Mouse (Mus musculus) heart, embryonic 10.5 days (tissue): ENCODE measurements at regions not wholly inside any gene's neighbourhood (a gene's known extent, or its start where the extent isn't known, plus 50 kb on each side); places are given as distances from the start of the nearest gene placed in this dataset.

Experiments used
- DNase-seq: peaks from one replicate; pipeline ENCODE4 v3.0.0-alpha.2; 2017; ENCODE audit warnings: low spot score
- H3K27ac ChIP-seq: fragments of 300-500 bp; sonication (generic); 2 replicates; pipeline ENCODE4 v1.5.1; 2016; ENCODE audit warnings: mild to moderate bottlenecking
- H3K27me3 ChIP-seq: fragments of 300-500 bp; sonication (generic); 2 replicates; pipeline ENCODE4 v1.6.1; 2016; ENCODE audit warnings: mild to moderate bottlenecking; ENCODE audit not compliant: poor library complexity, insufficient read depth, severe bottlenecking
- H3K36me3 ChIP-seq: fragments of 300-500 bp; sonication (generic); 2 replicates; pipeline ENCODE4 v1.6.1; 2016; ENCODE audit warnings: mild to moderate bottlenecking, moderate library complexity
- H3K4me1 ChIP-seq: fragments of 300-500 bp; sonication (generic); 2 replicates; pipeline ENCODE4 v1.6.1; 2016; ENCODE audit warnings: mild to moderate bottlenecking
- H3K4me3 ChIP-seq: fragments of 300-500 bp; sonication (generic); 2 replicates; pipeline ENCODE4 v1.5.1; 2016; ENCODE audit warnings: mild to moderate bottlenecking, moderate library complexity
- H3K9me3 ChIP-seq: fragments of 300-500 bp; sonication (generic); 2 replicates; pipeline ENCODE4 v1.6.1; 2016; ENCODE audit warnings: mild to moderate bottlenecking, moderate library complexity
- WGBS: fragments of 180-500 bp; shearing (Covaris S2); methylation state at CpG from one replicate; pipeline ENCODE4 v1.1.7; 2016; 5-methylcytosine and 5-hydroxymethylcytosine counted together

DNA sequence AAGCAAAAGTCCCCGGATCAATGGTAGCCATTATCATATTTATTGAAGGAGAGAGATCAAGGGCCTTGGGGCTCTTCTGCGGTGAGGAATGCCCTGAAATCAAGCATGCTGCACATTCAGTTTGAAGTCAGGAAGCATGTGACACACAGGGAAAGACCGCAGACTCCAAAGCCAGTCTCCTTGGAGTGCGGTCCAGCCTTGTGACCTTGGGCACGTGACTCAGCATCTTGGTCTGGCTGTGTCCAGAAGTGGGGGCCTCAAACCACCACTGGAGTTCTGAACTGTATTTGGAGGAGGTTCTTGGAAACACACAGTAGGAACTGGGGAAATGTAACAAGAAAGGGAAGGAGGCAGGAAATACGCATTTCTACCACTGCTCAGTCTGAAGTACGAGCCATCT lies 109.0 kb upstream of the Kit start:
- Histone ChIP-seq H3K36me3 (no peaks in the 10 kb centered on the region), H3K4me3 (no peak overlapping the region), H3K27me3 (peaks cover 3% of the 10 kb centered on the region; the same call in 1 of the 2 replicates), H3K9me3 (no peaks in the 10 kb centered on the region), H3K27ac (no peak overlapping the region), H3K4me1 (peaks cover 2% of the 10 kb centered on the region)
- 88% methylated on average over 7 of the region's 7 CpGs for WGBS
- no peak for DNase-seq

DNA sequence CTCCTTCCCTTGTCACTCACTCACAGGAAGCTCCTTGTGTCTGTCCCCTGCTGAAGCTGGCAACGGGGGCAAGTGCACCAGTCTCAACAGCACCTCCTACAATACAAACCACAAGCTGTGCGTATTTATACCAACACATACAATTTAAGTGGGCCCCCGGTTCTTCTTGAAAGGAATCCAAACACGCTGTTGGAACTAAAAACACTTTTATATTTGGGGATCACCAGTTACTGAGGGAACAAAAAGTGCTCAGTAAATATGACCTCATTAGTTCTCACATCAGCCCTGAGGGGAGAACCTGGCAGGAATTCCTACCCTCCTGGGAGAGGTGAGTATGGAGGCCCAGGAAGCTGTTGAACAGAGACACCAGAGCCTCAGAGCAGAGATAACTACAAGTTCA lies 107.8 kb upstream of the Kit start:
- Histone ChIP-seq H3K4me1 (no peaks in the 10 kb centered on the region), H3K9me3 (no peaks in the 10 kb centered on the region), H3K27ac (no peak overlapping the region), H3K27me3 (peaks cover 3% of the 10 kb centered on the region; the same call in 1 of the 2 replicates), H3K4me3 (no peak overlapping the region), H3K36me3 (no peaks in the 10 kb centered on the region)
- DNase-seq, result no peak
- WGBS, result 74% methylated on average over 4 of the region's 4 CpGs

DNA sequence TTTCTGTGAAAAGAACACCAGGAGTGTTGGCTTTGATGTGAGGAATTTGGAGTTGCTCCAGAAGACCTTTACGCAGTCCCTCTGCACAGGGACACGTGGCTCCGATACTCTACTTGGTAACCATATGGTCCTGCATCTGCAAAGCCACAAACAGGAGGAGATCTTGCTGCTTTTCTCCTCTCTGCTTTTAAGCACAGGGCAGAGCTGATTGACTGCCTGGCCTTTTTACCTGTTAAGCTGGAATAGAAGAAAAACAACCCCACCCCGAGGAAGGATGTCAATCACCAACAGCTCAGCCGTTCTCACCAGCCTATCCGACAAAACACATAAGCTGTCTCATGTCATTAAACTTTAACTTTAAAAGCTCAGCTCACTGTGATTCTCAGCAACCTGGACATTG lies 106.8 kb upstream of the Kit start:
- no peak for DNase-seq
- 0 out of 2 replicates have a peak, but pooled peaks cover 3% of the 10 kb centered on the region for H3K4me1 ChIP-seq
- no peaks in the 10 kb centered on the region for H3K36me3 ChIP-seq
- peaks cover 3% of the 10 kb centered on the region; the same call in 1 of the 2 replicates for H3K27me3 ChIP-seq
- no peak overlapping the region for H3K27ac ChIP-seq
- H3K9me3 ChIP-seq, result no peaks in the 10 kb centered on the region
- WGBS, result 47% methylated on average over 6 of the region's 6 CpGs
- H3K4me3 ChIP-seq, result no peak overlapping the region

DNA sequence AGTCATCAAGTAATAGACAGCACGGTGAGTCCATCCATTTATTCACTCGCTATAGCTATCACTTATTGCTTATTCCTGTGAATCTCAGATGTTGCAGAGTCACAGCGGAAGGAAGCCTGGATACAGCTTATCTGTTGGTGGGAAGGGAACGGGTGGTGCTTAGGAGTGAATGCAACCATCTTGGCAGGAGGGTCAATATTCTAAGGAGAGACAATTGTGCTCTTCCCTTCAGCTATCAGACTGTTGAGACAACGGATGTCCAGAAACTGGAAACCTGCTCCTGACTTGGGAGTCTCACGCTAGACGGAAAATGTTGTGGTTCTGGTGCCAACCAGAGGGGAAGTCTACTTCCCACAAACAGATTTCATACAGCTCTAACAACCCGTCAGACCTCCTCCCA lies 103.7 kb upstream of the Kit start:
- Histone ChIP-seq H3K27ac (no peak overlapping the region), H3K9me3 (no peaks in the 10 kb centered on the region), H3K4me1 (0 out of 2 replicates have a peak, but pooled peaks cover 3% of the 10 kb centered on the region), H3K36me3 (no peaks in the 10 kb centered on the region), H3K4me3 (no peak overlapping the region), H3K27me3 (peaks cover 3% of the 10 kb centered on the region; the same call in 1 of the 2 replicates)
- DNase-seq, result no peak
- 81% methylated on average over 8 of the region's 8 CpGs for WGBS

DNA sequence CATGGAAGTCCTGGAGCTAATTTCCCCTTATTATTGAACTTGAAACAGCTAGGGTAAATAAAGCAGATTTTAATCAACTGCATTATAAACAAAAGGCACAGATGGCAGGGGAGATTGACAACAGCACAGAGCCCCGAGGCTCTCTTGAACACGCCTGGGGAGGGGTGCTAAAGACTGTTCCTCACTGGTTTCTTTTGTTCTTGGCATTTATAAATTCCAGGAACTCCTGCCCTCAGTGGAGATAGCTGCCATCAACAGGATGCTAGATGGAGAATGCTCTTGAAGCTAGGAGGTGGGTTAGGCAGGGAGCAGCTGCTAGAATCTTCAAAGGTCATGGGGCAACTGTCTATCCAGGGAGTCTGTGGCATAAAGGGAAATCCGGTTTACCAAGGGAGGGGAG lies 102.2 kb upstream of the Kit start:
- WGBS, result 37% methylated on average over 3 of the region's 3 CpGs
- no peak overlapping the region for H3K27ac ChIP-seq
- no peaks in the 10 kb centered on the region for H3K36me3 ChIP-seq
- no peak overlapping the region for H3K4me3 ChIP-seq
- no peaks in the 10 kb centered on the region for H3K9me3 ChIP-seq
- H3K4me1 ChIP-seq, result 0 out of 2 replicates have a peak, but pooled peaks cover 3% of the 10 kb centered on the region
- peaks cover 3% of the 10 kb centered on the region; the same call in 1 of the 2 replicates for H3K27me3 ChIP-seq
- no peak for DNase-seq

DNA sequence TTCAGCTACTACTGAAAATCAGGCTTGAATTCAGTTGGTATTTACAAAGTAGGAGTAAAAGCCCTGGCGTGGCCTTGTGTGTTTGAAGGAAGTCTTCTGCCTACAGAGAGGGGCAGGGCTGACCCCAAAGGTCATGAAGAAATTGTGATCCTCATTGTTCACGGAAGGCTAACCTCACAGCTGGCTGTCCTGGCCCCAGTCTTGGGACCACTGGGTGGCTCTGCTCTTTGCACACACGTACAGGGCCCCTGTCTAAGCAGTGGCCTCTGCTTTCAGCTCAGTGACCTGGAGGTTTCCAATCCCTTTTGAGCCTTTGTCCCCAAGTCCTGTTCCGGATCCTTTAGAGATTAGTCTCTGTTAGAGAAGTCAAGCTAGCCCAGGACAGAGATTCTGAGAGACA lies 99.3 kb upstream of the Kit start:
- 61% methylated on average over 4 of the region's 4 CpGs for WGBS
- Histone ChIP-seq H3K4me3 (no peak overlapping the region), H3K27me3 (0 out of 2 replicates have a peak, but pooled peaks cover 1% of the 10 kb centered on the region), H3K4me1 (0 out of 2 replicates have a peak, but pooled peaks cover 3% of the 10 kb centered on the region), H3K9me3 (no peaks in the 10 kb centered on the region), H3K27ac (no peak overlapping the region), H3K36me3 (no peaks in the 10 kb centered on the region)
- DNase-seq, result no peak

DNA sequence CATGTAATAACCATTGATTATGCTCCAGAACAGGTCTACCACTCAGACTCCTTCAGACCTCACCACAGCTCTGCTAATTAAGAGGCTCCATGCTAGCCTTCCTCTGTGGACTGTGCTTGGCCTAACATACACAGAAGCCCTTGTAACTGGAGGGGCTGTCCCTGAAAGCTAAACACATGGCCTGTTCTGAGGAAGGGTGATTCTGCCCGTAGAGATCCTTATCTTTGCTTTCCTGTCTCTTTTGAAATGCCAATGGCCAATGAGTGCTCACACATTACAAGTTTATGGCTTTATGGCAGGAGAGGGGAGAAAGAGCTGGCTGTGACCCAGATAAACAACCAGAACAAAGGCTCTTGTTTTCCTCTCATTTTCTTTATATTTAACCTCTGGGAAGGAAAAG lies 96.2 kb upstream of the Kit start:
- 16% methylated on average over 1 of the region's 1 CpGs for WGBS
- Histone ChIP-seq H3K4me3 (no peak overlapping the region), H3K9me3 (no peaks in the 10 kb centered on the region), H3K4me1 (no peaks in the 10 kb centered on the region), H3K36me3 (no peaks in the 10 kb centered on the region), H3K27me3 (no peaks in the 10 kb centered on the region), H3K27ac (no peak overlapping the region)
- no peak for DNase-seq

DNA sequence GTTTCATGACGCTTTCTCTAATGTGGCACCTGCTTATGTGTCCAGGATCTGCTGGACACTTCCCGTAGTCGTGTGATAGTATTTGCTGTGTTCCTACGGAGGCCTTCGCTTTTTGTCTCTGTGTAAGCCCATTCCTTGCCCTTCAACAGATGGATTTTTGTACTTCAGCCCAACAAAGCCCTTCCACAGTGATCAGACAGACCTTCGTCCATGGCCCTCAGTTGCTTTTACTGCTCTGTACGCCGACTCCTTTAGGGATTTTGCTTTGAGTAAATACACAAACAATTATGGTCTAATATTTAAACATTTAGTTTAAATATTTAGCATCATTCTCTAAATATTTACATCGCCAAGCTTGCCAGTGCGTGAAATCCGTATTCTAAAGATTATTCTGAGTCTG lies 95.6 kb upstream of the Kit start:
- WGBS, result 91% methylated on average over 11 of the region's 11 CpGs
- no peak for DNase-seq
- H3K27me3 ChIP-seq, result no peaks in the 10 kb centered on the region
- no peaks in the 10 kb centered on the region for H3K4me1 ChIP-seq
- H3K27ac ChIP-seq, result no peak overlapping the region
- no peaks in the 10 kb centered on the region for H3K36me3 ChIP-seq
- H3K4me3 ChIP-seq, result no peak overlapping the region
- no peaks in the 10 kb centered on the region for H3K9me3 ChIP-seq

DNA sequence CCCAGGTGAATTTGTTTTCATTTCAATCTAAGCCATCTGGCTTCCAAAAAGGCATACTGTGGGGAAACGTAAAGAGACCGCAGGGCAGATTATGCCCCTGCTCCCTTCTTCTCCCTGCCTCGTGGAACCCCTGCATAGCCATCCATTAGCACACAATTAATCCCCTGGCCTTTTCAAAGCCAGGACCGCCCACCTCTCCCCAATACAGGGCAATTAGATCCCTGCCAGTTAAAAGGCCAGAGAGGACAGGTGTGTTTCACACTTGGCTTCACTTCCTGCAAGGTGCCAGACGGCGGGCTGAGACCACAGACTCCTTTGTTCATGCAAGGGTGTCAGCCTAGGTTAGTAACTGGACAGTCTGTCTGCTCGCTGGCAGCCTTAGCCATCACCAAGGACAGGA lies 93.1 kb upstream of the Kit start:
- H3K27ac ChIP-seq, result no peak overlapping the region
- no peak overlapping the region for H3K4me3 ChIP-seq
- DNase-seq, result no peak
- WGBS, result 32% methylated on average over 7 of the region's 7 CpGs
- no peaks in the 10 kb centered on the region for H3K9me3 ChIP-seq
- H3K27me3 ChIP-seq, result no peaks in the 10 kb centered on the region
- H3K36me3 ChIP-seq, result no peaks in the 10 kb centered on the region
- no peaks in the 10 kb centered on the region for H3K4me1 ChIP-seq

DNA sequence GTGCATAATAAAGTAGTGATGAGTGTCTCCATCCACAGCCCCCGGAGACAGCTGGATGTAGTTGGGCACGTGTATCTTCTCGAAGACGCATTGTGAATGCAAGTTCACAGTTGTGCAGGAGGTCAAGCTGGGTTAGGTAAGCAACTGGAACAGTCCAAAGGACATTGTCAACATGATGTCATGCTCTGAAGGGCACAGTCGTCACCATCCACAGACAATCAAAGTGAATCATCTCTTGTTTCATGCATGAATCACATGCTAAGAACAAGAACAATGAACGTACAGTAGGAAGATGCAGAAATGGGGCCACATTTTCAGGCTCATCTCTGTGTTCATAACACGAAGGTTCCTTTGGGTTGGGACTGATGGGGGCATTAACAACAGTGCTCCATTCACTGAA lies 90.4 kb upstream of the Kit start:
- Histone ChIP-seq H3K9me3 (no peaks in the 10 kb centered on the region), H3K27ac (no peak overlapping the region), H3K36me3 (no peaks in the 10 kb centered on the region), H3K27me3 (no peaks in the 10 kb centered on the region), H3K4me3 (no peak overlapping the region), H3K4me1 (no peaks in the 10 kb centered on the region)
- DNase-seq, result no peak
- WGBS, result 82% methylated on average over 7 of the region's 7 CpGs

DNA sequence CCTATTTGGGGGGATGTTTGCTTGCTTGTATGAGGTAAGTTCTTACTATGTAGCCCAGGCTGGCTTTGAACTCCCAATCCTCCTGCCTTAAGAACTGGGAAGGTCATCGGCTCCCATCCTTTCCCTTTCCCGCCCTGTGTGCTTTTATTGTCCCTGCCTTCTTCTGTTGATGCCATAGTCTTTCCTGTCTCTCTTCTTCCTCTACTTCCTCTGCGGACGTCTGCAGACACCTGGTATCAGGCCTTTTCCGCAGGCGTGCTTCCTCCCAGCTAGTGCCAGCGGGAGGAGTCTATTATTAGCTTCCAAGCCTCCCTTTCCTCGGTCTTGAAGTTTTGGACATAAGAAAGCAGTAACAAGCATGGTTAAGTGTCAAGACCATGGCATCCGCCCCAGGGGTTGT lies 83.9 kb upstream of the Kit start:
- H3K27ac ChIP-seq, result no peak overlapping the region
- no peaks in the 10 kb centered on the region for H3K27me3 ChIP-seq
- WGBS, result 54% methylated on average over 9 of the region's 9 CpGs
- H3K4me1 ChIP-seq, result no peaks in the 10 kb centered on the region
- H3K36me3 ChIP-seq, result no peaks in the 10 kb centered on the region
- DNase-seq, result no peak
- no peak overlapping the region for H3K4me3 ChIP-seq
- no peaks in the 10 kb centered on the region for H3K9me3 ChIP-seq

DNA sequence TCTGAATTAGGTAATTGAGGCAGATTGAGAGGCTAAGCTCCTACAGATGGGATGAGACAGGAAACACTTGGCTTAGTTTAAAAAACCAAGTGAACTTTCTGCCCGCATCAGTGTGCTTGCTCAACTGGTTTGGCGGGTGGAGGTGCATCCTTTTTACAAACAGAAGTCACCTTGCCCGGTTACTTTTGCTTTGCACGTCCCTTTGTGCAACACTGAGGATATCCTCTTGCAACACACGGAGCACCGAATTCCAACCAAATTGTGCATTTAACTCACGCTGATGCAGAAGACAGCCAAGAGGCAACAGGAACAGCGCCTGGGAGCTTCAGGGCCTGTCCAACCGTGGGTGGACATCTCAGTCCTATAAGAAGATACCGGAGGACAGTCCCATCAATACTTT lies 80.6 kb upstream of the Kit start:
- Histone ChIP-seq H3K27me3 (no peaks in the 10 kb centered on the region), H3K36me3 (no peaks in the 10 kb centered on the region), H3K27ac (no peak overlapping the region), H3K4me3 (no peak overlapping the region), H3K9me3 (no peaks in the 10 kb centered on the region), H3K4me1 (no peaks in the 10 kb centered on the region)
- no peak for DNase-seq
- 80% methylated on average over 10 of the region's 10 CpGs for WGBS

DNA sequence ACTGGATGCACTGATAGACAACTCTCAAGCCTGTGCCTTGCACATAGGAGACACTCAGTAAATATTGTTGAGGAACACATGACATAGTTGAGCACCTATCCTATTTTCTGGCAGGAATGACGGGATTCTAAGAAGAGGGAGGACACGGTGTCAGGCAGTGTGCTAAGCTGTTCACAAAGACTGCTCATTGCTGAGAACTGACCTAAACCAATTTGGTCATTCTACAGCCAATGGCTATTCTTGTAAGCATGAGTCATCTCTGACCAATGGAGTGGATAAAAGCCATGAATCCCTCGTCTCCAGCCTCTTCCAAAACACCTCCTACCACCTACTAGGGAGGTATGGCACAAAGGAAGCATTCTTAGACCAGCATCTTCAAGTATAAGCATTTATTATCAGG lies 75.7 kb upstream of the Kit start:
- H3K27me3 ChIP-seq, result no peaks in the 10 kb centered on the region
- WGBS, result 69% methylated on average over 3 of the region's 3 CpGs
- no peak overlapping the region for H3K27ac ChIP-seq
- H3K4me1 ChIP-seq, result no peaks in the 10 kb centered on the region
- no peak overlapping the region for H3K4me3 ChIP-seq
- H3K9me3 ChIP-seq, result no peaks in the 10 kb centered on the region
- no peaks in the 10 kb centered on the region for H3K36me3 ChIP-seq
- DNase-seq, result no peak

DNA sequence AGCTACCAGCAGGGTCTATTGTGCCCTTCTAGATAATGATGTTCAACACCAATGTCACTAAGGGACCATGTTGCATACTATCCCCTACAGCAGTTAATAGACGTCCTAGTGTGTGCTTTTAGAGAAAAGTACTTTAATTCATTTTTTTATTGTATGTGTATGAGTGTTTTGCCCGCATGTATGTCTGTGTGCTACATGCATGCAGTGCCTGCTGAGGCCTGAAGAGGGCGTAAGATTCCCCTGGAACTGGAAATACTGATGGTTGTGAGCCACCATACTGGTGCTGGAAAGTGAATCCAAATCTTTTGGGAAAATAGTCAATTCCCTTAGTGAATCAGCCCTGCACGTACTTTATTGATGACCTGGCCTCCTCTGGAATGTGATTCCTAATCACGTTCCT lies 75.0 kb upstream of the Kit start:
- Histone ChIP-seq H3K27me3 (no peaks in the 10 kb centered on the region), H3K36me3 (no peaks in the 10 kb centered on the region), H3K27ac (no peak overlapping the region), H3K9me3 (no peaks in the 10 kb centered on the region), H3K4me1 (no peaks in the 10 kb centered on the region), H3K4me3 (no peak overlapping the region)
- WGBS, result 85% methylated on average over 5 of the region's 5 CpGs
- no peak for DNase-seq
